Mouse (Mus musculus) embryonic facial prominence, embryonic 11.5 days (tissue): ENCODE data around the gene Rabggta. TPM values are rescaled to one million over a fixed set of nuclear protein-coding genes. Genes with fewer than 3 reads are reported as not detected.

Experiments used
- ATAC-seq: fragments of 200-750 bp; cut with Nextera tagmentation; replicated peaks from 2 replicates; pipeline ENCODE4 v1.8.0; 2017; ENCODE audit warnings: low read depth; ENCODE audit not compliant: insufficient number of reproducible peaks, low FRiP score, low TSS enrichment
- DNase-seq: peaks from one replicate; pipeline ENCODE4 v3.0.0-alpha.2; 2015; ENCODE audit warnings: low spot score
- H3K27ac ChIP-seq: fragments of 300-500 bp; sonication (generic); replicated peaks from 2 replicates; pipeline ENCODE4 v1.5.1; 2014; ENCODE audit warnings: mild to moderate bottlenecking, low read depth, low read length, control low read depth
- H3K27me3 ChIP-seq: fragments of 300-500 bp; sonication (generic); 2 replicates; pipeline ENCODE4 v1.6.1; 2014; ENCODE audit warnings: mild to moderate bottlenecking, low read length, moderate library complexity, mixed read lengths; ENCODE audit not compliant: control insufficient read depth, insufficient read depth
- H3K36me3 ChIP-seq: fragments of 300-500 bp; sonication (generic); replicated peaks from 2 replicates; pipeline ENCODE4 v1.6.1; 2014; ENCODE audit warnings: low read depth, mild to moderate bottlenecking, low read length, moderate library complexity, mixed read lengths; ENCODE audit not compliant: control insufficient read depth, insufficient read depth
- H3K4me1 ChIP-seq: fragments of 300-500 bp; sonication (generic); 2 replicates; pipeline ENCODE4 v1.6.1; 2014; ENCODE audit warnings: low read length, mixed read lengths; ENCODE audit not compliant: control insufficient read depth, insufficient read depth
- H3K4me2 ChIP-seq: fragments of 300-500 bp; sonication (generic); 2 replicates; pipeline ENCODE4 v1.6.1; 2014; ENCODE audit warnings: low read depth, mild to moderate bottlenecking, control low read depth, low read length, moderate library complexity
- H3K4me3 ChIP-seq: fragments of 300-500 bp; sonication (generic); 2 replicates; pipeline ENCODE4 v1.5.1; 2014; ENCODE audit warnings: low read depth, low read length, control low read depth
- H3K9ac ChIP-seq: fragments of 300-500 bp; sonication (generic); replicated peaks from 2 replicates; pipeline ENCODE4 v1.6.1; 2014; ENCODE audit warnings: mild to moderate bottlenecking, control low read depth, low read length
- H3K9me3 ChIP-seq: fragments of 300-500 bp; sonication (generic); replicated peaks from 2 replicates; pipeline ENCODE4 v1.6.1; 2016; ENCODE audit warnings: mild to moderate bottlenecking, low read length, inconsistent platforms, mixed read lengths; ENCODE audit not compliant: control insufficient read depth
- WGBS: fragments of 180-500 bp; shearing (Covaris S2); extraction: QIAGEN DNeasy Blood & Tissue Kit; methylation state at CpG from one replicate; pipeline ENCODE4 v1.1.7; 2014; 5-methylcytosine and 5-hydroxymethylcytosine counted together
- polyA plus RNA-seq: library from polyadenylated mRNA; unstranded; fragments of >200 nt; fragmentation: Nextera tagmentation; extraction: Ambion mirVana; gene quantifications from 2 replicates; pipeline ENCODE4 v1.2.1, GENCODE M21; 2014

The Rabggta gene
- polyA plus RNA-seq, 1 experiment from 2014 or later: 19.9 TPM

DNA sequence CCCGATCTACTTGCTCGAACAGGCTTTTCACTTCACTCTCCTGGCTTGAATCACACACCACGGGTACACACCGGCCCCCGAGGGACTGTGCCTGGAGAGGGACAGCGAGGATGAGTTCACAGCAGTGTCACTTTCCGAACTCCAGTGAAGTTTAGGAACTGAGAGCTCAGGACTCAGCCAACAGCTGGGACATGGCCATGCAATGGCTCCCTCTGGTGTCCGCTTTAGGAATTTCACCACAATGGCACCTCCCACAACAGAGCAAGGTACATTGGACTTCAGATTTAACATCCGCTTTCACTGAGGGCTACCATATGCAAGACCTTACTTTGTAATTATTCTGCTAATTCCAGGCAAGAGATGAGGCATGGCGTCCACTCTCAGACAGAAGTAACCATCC lies 21.6 kb upstream of the Rabggta start:
- ATAC-seq: 0 out of 2 replicates have a peak, but pooled peaks have one; percentile 30
- no peak overlapping the region for H3K4me2 ChIP-seq
- H3K4me1 ChIP-seq: no peaks in the 10 kb centered on the region
- H3K27ac ChIP-seq: no peak overlapping the region
- H3K4me3 ChIP-seq: no peak overlapping the region
- 17% methylated on average over 10 of the region's 10 CpGs for WGBS
- H3K9ac ChIP-seq: no peak overlapping the region; the same call in 1 of the 2 replicates
- H3K27me3 ChIP-seq: no peaks in the 10 kb centered on the region
- no peaks in the 10 kb centered on the region for H3K9me3 ChIP-seq
- H3K36me3 ChIP-seq: no peaks in the 10 kb centered on the region; the same call in 1 of the 2 replicates
- peak; percentile 91 for DNase-seq

DNA sequence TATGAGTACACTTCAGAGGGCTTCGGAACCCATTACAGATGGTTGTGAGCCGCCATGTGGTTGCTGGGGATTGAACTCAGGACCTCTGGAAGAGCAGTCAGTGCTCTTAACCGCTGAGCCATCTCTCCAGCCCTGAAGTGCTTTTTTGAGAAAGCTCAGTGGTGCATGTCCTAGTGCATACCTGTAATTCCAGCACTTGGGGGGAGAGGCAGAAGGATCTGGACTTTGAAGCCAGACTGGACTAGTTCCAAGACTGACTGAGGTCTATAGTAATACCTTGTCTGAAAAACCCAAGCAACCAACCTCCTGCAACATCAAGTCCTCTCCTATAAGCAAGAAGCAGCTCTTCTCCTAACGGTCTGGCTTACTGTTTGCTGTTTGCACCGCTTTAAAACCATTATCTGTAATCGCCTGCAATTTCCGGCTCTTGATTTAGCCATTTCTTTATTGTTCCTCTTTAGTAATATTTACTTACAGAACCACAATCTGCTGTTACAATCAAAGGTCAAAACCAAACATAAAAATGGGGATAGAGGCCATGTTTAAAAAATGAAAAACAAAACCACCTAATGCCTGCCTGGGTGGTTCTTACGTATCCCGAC lies 15.1 kb upstream of the Rabggta start:
- DNase-seq (no peak), ATAC-seq (no peak)
- Histone ChIP-seq H3K36me3 (no peaks in the 10 kb centered on the region; the same call in 1 of the 2 replicates), H3K9me3 (no peaks in the 10 kb centered on the region), H3K27me3 (no peaks in the 10 kb centered on the region), H3K27ac (no peak overlapping the region), H3K4me3 (no peak overlapping the region), H3K4me2 (no peak overlapping the region), H3K4me1 (no peaks in the 10 kb centered on the region), H3K9ac (no peak overlapping the region)
- 82% methylated on average over 9 of the region's 9 CpGs for WGBS

DNA sequence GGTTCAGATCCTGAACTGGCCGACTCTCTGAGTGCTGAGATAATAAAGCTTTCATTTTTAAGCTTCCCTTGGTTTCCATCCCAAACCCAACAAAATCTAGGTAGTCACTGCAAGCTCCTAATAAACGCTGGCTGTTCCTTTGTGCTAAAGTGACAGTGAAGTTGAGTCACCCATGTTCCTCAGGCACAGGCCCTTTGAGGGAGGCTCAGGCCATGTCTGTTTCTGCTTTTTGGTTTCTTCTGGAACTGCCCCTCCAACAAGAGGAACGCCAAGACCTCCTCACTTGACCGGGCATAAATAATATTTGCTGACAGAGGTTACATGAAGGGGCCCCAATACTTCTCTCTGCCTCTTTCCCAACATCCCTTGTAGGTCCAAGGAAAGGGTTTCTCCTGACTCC lies 13.7 kb upstream of the Rabggta start:
- 80% methylated on average over 4 of the region's 4 CpGs for WGBS
- H3K4me1 ChIP-seq: no peaks in the 10 kb centered on the region
- no peak for DNase-seq
- no peaks in the 10 kb centered on the region; the same call in 1 of the 2 replicates for H3K36me3 ChIP-seq
- H3K27ac ChIP-seq: no peak overlapping the region
- H3K27me3 ChIP-seq: no peaks in the 10 kb centered on the region
- no peaks in the 10 kb centered on the region for H3K9me3 ChIP-seq
- no peak for ATAC-seq
- H3K9ac ChIP-seq: no peak overlapping the region
- no peak overlapping the region for H3K4me3 ChIP-seq
- H3K4me2 ChIP-seq: no peak overlapping the region

DNA sequence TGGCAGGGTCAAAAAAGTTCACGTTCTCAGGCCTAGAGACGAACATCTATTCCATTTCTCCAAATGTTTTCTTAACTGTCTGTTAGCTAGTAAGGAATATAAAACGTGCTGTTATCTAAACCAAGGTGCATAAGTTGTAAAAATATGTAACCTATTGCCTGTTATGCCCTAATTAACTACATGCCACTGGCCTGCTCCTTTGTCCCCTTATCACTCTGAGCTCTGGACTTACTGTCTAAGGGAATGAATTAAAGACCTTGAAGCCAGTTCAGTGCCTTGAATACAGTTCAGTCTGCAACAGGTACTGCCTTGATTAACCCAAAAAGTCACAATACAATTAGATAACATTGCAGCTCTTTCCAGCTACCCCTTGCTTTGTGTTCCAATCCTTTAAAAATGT lies 13.3 kb upstream of the Rabggta start:
- DNase-seq: no peak
- no peak overlapping the region for H3K27ac ChIP-seq
- no peak for ATAC-seq

DNA sequence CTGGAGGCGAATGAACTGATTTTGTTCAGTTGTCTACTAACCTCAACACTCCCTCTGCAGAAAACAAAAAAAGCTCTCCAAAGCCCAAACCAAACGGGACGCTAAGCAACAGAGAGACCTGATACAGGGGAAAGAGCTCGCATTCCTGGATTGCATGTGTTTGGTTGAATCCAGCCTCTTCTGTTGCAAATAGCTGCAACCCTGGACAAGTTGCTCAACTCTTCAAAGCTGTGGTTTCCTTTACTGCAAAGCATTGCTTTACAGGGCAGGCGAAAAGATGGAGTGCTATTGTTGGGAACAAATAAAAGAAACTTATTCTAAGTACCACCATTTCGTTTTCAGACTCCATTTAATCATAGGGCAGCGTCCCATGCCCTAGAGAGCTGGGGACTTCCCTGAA lies 12.8 kb upstream of the Rabggta start:
- Histone ChIP-seq H3K27ac (no peak overlapping the region), H3K9me3 (no peaks in the 10 kb centered on the region), H3K4me1 (no peaks in the 10 kb centered on the region), H3K9ac (no peak overlapping the region), H3K4me2 (no peak overlapping the region), H3K36me3 (no peaks in the 10 kb centered on the region; the same call in 1 of the 2 replicates), H3K4me3 (no peak overlapping the region), H3K27me3 (no peaks in the 10 kb centered on the region)
- 74% methylated on average over 7 of the region's 7 CpGs for WGBS
- DNase-seq: no peak
- ATAC-seq: no peak

More for the DNA sequence above, 13.3 kb upstream of the Rabggta start:
- Histone ChIP-seq H3K4me3 (no peak overlapping the region), H3K4me1 (no peaks in the 10 kb centered on the region), H3K9ac (no peak overlapping the region), H3K4me2 (no peak overlapping the region), H3K27me3 (no peaks in the 10 kb centered on the region), H3K9me3 (no peaks in the 10 kb centered on the region), H3K36me3 (no peaks in the 10 kb centered on the region; the same call in 1 of the 2 replicates)
- 68% methylated on average over 3 of the region's 3 CpGs for WGBS

DNA sequence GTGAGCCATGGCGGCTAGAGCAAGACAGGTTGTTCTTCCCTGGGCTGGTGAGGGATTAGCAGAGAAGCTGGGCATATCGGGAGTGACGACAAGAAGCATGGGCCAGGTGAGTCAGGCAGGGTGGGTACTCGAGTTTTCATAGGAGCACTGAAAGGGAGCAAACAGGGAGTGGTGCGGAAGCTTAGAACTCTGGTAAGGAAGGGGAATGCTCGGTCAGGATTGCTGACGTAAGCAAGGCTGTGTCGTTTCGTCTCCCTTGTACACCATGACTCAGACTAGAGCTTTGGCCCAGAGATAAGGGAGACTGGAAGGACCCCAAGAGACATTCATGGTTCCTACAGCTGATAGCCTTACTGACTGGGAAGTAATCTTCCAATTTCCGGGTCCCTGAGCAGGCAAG lies 11.8 kb upstream of the Rabggta start:
- H3K9me3 ChIP-seq: no peaks in the 10 kb centered on the region
- 81% methylated on average over 10 of the region's 10 CpGs for WGBS
- DNase-seq (no peak), ATAC-seq (no peak)
- no peak overlapping the region for H3K4me2 ChIP-seq
- H3K4me1 ChIP-seq: no peaks in the 10 kb centered on the region
- no peak overlapping the region for H3K27ac ChIP-seq
- H3K36me3 ChIP-seq: no peaks in the 10 kb centered on the region; the same call in 1 of the 2 replicates
- no peaks in the 10 kb centered on the region for H3K27me3 ChIP-seq
- H3K9ac ChIP-seq: no peak overlapping the region
- H3K4me3 ChIP-seq: no peak overlapping the region

DNA sequence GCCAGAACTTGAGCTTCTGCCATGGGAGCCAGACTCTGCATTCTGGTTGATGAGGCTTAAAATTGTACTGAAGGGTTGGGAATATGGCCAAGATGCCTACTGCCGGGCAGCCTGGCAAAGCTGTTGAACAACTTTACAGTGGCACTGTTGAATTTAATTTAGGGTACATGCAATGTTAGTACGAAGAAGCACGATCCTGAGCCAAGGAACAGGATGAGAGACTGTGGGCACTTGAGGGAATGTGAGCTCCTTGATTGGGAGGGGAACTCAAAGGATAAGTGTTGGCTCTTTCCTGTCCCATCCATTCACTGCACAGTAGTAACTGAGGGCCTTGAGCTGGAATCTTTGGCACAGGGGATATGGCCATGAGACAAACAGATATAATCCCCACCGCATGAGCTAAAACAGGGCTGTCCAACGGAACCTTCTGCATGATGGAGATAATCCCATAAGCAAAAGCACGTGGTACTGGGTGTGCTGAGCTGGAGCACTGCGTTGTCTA lies 8.5 kb upstream of the Rabggta start:
- H3K27ac ChIP-seq: no peak overlapping the region
- no peaks in the 10 kb centered on the region for H3K27me3 ChIP-seq
- no peaks in the 10 kb centered on the region for H3K9me3 ChIP-seq
- no peak for DNase-seq
- 89% methylated on average over 7 of the region's 7 CpGs for WGBS
- H3K4me1 ChIP-seq: no peaks in the 10 kb centered on the region
- no peak overlapping the region for H3K4me3 ChIP-seq
- H3K36me3 ChIP-seq: no peaks in the 10 kb centered on the region
- H3K9ac ChIP-seq: no peak overlapping the region
- no peak for ATAC-seq
- no peak overlapping the region for H3K4me2 ChIP-seq

DNA sequence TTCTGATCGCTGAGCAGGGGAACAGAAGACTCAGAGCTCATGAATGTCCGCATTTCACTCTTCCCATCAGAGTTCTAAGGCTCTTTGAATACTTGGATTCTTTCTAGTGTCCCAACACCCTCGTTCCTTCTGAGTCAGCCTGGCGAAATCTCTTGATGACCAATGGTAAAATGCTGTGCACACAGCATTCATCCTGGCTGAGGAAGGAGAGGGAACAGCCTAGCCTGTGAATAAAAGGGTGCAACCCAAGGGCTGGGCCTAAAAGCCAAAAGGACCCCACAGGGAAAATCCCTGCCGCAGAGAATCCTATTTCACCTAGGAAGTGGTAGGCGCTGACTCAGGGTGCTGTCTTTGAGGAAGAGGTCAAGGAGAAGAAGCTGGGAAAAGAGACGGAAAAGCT lies 8.1 kb upstream of the Rabggta start:
- Histone ChIP-seq H3K27ac (no peak overlapping the region), H3K4me2 (no peak overlapping the region), H3K27me3 (no peaks in the 10 kb centered on the region), H3K9me3 (no peaks in the 10 kb centered on the region), H3K4me1 (no peaks in the 10 kb centered on the region), H3K36me3 (no peaks in the 10 kb centered on the region), H3K9ac (no peak overlapping the region), H3K4me3 (no peak overlapping the region)
- 84% methylated on average over 7 of the region's 7 CpGs for WGBS
- DNase-seq (no peak), ATAC-seq (no peak)
